Mouse (Mus musculus) G1E (cell line): Measurements from ENCODE around the gene Obp2a. TPM values are rescaled to one million over a fixed set of nuclear protein-coding genes. Genes with fewer than 3 reads are reported as not detected.
"Not testable (repeated sequence)": the region's sequence is repeated elsewhere in the genome, so short reads cannot be mapped to it uniquely, and the experiment has no call there.

ENCODE experiments used
- ATAC-seq: 2 replicates; pipeline ENCODE4 v1.8.0; 2016; ENCODE audit warnings: mild to moderate bottlenecking; ENCODE audit not compliant: insufficient number of reproducible peaks, poor library complexity, low FRiP score, severe bottlenecking; ENCODE audit errors: extremely low read depth
- DNase-seq: peaks from one replicate; pipeline ENCODE4 v3.0.0; 2012; ENCODE audit warnings: low spot score
- H3K27me3 ChIP-seq: 2 replicates; pipeline ENCODE4 v1.6.1; 2012; ENCODE audit warnings: mild to moderate bottlenecking, low read length, inconsistent platforms; ENCODE audit not compliant: insufficient read depth
- H3K36me3 ChIP-seq: replicated peaks from 2 replicates; pipeline ENCODE3; 2012; ENCODE audit warnings: mild to moderate bottlenecking, inconsistent platforms
- H3K4me1 ChIP-seq: 2 replicates; pipeline ENCODE4 v1.6.1; 2012; ENCODE audit warnings: low read depth, low read length, inconsistent platforms, mixed read lengths; ENCODE audit not compliant: insufficient read depth
- H3K4me3 ChIP-seq: 2 replicates; pipeline ENCODE4 v1.5.1; 2012; ENCODE audit warnings: low read depth, mild to moderate bottlenecking, inconsistent platforms, low read length, moderate library complexity, mixed read lengths
- H3K9me3 ChIP-seq: replicated peaks from 2 replicates; pipeline ENCODE4 v1.6.1; 2012; ENCODE audit warnings: inconsistent platforms
- CTCF ChIP-seq: IDR thresholded peaks from 2 replicates; pipeline ENCODE4 v1.5.1; 2012; ENCODE audit warnings: low read depth, low read length, inconsistent platforms, mixed read lengths
- GATA1 ChIP-seq: IDR thresholded peaks from 2 replicates; pipeline ENCODE4 v1.6.1; 2012; ENCODE audit warnings: borderline replicate concordance, low read length, inconsistent platforms, mixed read lengths
- GATA2 ChIP-seq: IDR thresholded peaks from 2 replicates; pipeline ENCODE4 v1.6.1; 2012; ENCODE audit warnings: low read depth, low read length, inconsistent platforms, borderline replicate concordance
- POLR2AphosphoS5 ChIP-seq: IDR thresholded peaks from 2 replicates; pipeline ENCODE4 v1.6.1; 2012; ENCODE audit warnings: low read depth, low read length, inconsistent platforms; ENCODE audit not compliant: insufficient replicate concordance
- TAL1 ChIP-seq: conservative IDR thresholded peaks from 2 replicates; pipeline ENCODE4 v1.6.1; 2012; ENCODE audit warnings: low read depth, low read length, inconsistent platforms, mixed read lengths
- polyA plus RNA-seq: library from polyadenylated mRNA; stranded (reverse); fragments of >175 nt; gene quantifications from 2 replicates; pipeline ENCODE4 v1.2.3, GENCODE M21; 2012
- total RNA-seq, 2 experiments: library from RNA; stranded (forward) in 1 of 2; stranded (reverse) in 1 of 2; fragments of 200-1000 nt in 1 of 2; fragments of >200 nt in 1 of 2; fragmentation: Nextera tagmentation in 1 of 2; gene quantifications; 2 replicates each; pipeline ENCODE4 v1.2.3; 2014 to 2017

Gene Obp2a
- total and polyA plus RNA-seq, 3 experiments = not detected

DNA sequence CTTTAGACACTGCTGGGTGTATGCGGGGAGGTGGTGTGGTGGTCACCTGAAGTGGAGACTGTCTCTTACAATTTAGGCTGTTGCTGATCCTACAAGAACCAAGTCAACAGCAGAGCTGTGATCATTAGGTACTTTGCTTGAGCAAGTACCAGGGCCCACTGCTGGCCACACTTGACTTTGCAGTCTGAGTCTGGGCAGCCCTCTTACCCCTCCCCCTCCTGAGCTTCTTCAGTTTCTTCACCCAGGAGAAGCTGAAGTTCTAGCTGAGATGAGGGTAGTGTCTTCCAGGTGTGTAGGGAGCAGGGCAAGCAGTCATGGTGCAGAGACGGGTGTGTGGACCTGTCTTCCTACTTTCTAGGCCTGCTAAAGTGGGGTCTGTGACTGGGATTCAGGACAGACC, 8.3 kb downstream of the Obp2a start:
- TF ChIP-seq GATA1 (no peak), CTCF (no peak), TAL1 (no peak), POLR2AphosphoS5 (no peak), GATA2 (no peak)
- Histone ChIP-seq H3K9me3 (no peaks in the 10 kb centered on the region), H3K4me3 (no peak overlapping the region), H3K36me3 (no peaks in the 10 kb centered on the region), H3K27me3 (peaks cover 9% of the 10 kb centered on the region), H3K4me1 (no peaks in the 10 kb centered on the region)
- DNase-seq (no peak), ATAC-seq (no peak)

DNA sequence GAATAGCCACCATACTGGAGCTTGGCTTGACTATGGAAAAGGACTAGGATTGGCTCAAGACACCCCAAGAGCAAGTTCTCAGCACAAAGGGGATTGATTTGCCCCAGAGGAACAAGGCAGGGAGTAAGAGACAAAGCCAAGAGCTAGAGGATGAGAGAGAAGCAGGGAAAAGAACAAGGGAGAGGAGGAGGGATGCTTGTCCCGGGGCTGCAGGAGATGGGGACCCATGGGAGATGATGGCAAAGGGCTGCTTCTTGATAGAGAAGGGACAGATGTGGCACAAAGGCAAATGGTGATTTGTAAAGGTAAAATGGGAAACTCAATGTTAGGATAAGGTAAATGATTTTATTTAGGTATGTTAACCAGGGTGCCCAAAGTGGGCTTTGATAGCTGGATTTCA, 9.2 kb downstream of the Obp2a start:
- H3K4me1 ChIP-seq, H3K27me3 ChIP-seq, ATAC-seq, H3K36me3 ChIP-seq, H3K4me3 ChIP-seq, DNase-seq, H3K9me3 ChIP-seq: not testable (repeated sequence)

DNA sequence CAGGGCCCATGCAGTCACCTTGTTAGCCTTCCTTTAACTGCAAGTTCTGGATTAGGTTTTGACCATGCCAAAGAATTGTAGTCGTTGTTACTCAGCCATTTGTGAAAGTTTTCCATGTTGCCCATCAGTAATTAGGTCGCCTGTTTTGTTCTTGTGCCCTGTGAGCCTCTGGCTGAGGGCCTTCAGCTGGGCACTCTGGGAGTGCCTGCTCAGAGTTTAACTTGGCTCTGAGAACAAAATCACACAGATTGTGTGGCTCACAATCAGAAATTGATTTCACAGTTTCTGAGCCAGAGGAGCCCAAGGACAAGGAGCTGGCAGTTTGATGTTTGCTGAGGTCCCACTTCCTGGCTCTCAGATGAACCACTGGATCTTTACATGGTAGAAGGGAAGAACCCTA, 9.9 kb downstream of the Obp2a start:
- not testable (repeated sequence) for H3K4me1 ChIP-seq, DNase-seq, ATAC-seq, H3K4me3 ChIP-seq, H3K36me3 ChIP-seq, H3K9me3 ChIP-seq
- peaks cover 14% of the 10 kb centered on the region for H3K27me3 ChIP-seq

DNA sequence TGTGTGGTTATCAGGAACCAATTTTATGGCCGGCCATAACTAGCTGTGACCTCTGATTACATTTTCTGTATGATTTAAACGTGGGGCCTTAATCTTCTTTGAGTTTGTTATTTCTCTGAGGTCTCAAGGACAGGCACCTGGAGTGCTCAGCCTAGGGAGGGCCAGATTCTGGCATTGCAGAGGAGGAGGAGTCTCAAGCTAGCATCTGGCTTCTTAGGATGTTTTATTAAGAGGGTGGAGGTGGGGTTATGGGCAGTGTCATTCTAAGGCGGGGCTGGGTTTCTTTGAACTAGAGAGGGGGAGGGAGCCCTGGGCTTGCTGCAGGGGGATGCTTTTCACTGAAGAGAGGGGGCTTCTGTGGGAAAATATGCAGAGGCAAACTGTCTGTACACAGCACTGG, 11.8 kb downstream of the Obp2a start:
- H3K27me3 ChIP-seq = peaks cover 11% of the 10 kb centered on the region
- not testable (repeated sequence) for H3K4me1 ChIP-seq, H3K9me3 ChIP-seq, DNase-seq, H3K4me3 ChIP-seq, H3K36me3 ChIP-seq, ATAC-seq

DNA sequence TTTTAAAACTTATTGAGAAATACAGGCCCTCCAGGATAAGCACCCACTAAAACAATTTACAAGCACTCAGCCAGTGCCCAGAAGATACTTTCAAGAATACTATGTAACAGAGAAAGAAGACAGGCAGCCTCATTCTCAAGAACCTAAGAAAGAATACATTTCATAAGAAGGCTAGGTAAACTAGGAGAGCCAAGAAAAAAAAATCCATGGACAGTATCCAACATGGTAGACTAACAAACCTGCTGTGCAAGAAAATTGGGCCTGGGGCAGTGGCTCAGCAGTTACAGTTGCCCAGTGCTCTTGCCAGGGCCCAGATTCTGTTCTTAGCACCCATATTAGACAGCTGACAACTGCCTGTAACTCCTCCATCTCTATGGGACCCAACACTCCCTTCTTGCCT, 17.4 kb downstream of the Obp2a start:
- TF ChIP-seq CTCF = no peak
- no peak for TF ChIP-seq TAL1
- TF ChIP-seq GATA2 = no peak
- no peak for TF ChIP-seq GATA1
- no peak for TF ChIP-seq POLR2AphosphoS5
- H3K9me3 ChIP-seq = no peaks in the 10 kb centered on the region
- H3K4me1 ChIP-seq = no peaks in the 10 kb centered on the region
- DNase-seq = no peak
- no peak overlapping the region for H3K4me3 ChIP-seq
- no peak for ATAC-seq
- H3K27me3 ChIP-seq = peaks cover 5% of the 10 kb centered on the region
- no peaks in the 10 kb centered on the region for H3K36me3 ChIP-seq

DNA sequence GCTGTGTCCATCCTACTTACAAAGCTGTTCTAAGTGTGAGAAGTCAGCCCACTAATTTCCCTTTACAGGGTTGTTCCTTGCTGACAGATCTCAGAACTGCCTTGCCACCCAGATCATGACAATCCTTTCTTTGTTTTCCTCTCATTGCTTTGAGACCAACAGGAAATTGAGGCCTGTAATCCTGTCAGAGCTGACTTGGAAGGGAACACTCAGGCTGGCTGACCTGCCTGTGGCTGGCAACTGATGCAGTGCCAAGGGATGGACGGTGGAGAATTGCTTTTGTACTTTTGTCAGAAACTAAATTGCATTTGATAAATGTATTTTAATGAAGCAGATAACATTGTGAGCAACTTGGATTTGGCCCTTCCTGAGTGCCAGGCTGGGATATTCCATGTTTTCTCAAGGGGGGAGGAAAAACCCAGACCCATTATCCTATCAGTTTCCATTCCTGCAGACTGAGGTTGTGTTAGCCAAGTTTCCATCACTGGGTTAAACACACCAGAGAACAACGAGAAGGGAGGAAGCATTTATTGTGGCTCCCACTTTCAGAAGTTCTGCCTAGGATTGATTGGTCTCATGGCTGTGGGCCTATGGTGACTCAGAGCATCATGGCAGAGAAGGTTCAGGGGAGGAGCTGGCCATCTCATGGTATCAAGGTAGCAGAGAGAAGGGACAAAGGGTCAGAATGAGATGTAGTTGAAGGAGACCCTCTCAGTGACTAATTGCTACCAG, 33.5 kb downstream of the Obp2a start:
- Histone ChIP-seq H3K9me3 (peaks cover 2% of the 10 kb centered on the region; the same call in 1 of the 2 replicates), H3K36me3 (no peaks in the 10 kb centered on the region), H3K27me3 (0 out of 2 replicates have a peak, but pooled peaks cover 2% of the 10 kb centered on the region), H3K4me3 (no peak overlapping the region), H3K4me1 (no peaks in the 10 kb centered on the region)
- DNase-seq (no peak), ATAC-seq (no peak)
- TF ChIP-seq TAL1 (no peak), CTCF (no peak), GATA1 (no peak), GATA2 (no peak), POLR2AphosphoS5 (no peak)

DNA sequence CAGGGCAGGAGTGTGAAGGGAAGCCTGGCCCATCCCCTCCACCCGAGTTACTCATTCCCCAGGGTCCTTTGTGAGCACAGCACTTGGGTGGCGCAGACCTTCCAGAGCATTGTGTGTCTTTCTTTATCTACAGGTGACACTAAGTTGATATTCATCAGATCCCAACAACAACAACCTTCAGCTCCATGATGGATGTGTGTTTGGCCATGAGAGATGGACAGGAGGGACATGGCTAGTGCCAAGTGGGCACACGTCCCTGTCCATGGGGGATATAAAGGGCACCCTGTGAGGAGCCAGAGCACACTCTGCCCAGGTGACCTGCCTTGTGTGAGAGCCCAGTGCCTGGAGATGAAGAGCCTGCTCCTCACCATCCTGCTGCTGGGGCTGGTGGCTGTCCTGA, 36.9 kb downstream of the Obp2a start, which contains the start of gene Obp2b:
TSS of gene Obp2b (plus strand) at position 301 of the 400 bp plus-strand sequence.
- H3K36me3 ChIP-seq, ATAC-seq, H3K4me3 ChIP-seq, H3K27me3 ChIP-seq, H3K9me3 ChIP-seq, DNase-seq, H3K4me1 ChIP-seq: not testable (repeated sequence)
